Mouse (Mus musculus) G1E (cell line): ENCODE data around the gene Otud1. TPM values are rescaled to one million over a fixed set of nuclear protein-coding genes. Genes with fewer than 3 reads are reported as not detected.

Source experiments
- ATAC-seq: 2 replicates; pipeline ENCODE4 v1.8.0; 2016; ENCODE audit warnings: mild to moderate bottlenecking; ENCODE audit not compliant: insufficient number of reproducible peaks, poor library complexity, low FRiP score, severe bottlenecking; ENCODE audit errors: extremely low read depth
- DNase-seq: peaks from one replicate; pipeline ENCODE4 v3.0.0; 2012; ENCODE audit warnings: low spot score
- H3K27me3 ChIP-seq: 2 replicates; pipeline ENCODE4 v1.6.1; 2012; ENCODE audit warnings: mild to moderate bottlenecking, low read length, inconsistent platforms; ENCODE audit not compliant: insufficient read depth
- H3K36me3 ChIP-seq: replicated peaks from 2 replicates; pipeline ENCODE3; 2012; ENCODE audit warnings: mild to moderate bottlenecking, inconsistent platforms
- H3K4me1 ChIP-seq: 2 replicates; pipeline ENCODE4 v1.6.1; 2012; ENCODE audit warnings: low read depth, low read length, inconsistent platforms, mixed read lengths; ENCODE audit not compliant: insufficient read depth
- H3K4me3 ChIP-seq: 2 replicates; pipeline ENCODE4 v1.5.1; 2012; ENCODE audit warnings: low read depth, mild to moderate bottlenecking, inconsistent platforms, low read length, moderate library complexity, mixed read lengths
- H3K9me3 ChIP-seq: replicated peaks from 2 replicates; pipeline ENCODE4 v1.6.1; 2012; ENCODE audit warnings: inconsistent platforms
- CTCF ChIP-seq: IDR thresholded peaks from 2 replicates; pipeline ENCODE4 v1.5.1; 2012; ENCODE audit warnings: low read depth, low read length, inconsistent platforms, mixed read lengths
- GATA1 ChIP-seq: IDR thresholded peaks from 2 replicates; pipeline ENCODE4 v1.6.1; 2012; ENCODE audit warnings: borderline replicate concordance, low read length, inconsistent platforms, mixed read lengths
- GATA2 ChIP-seq: IDR thresholded peaks from 2 replicates; pipeline ENCODE4 v1.6.1; 2012; ENCODE audit warnings: low read depth, low read length, inconsistent platforms, borderline replicate concordance
- POLR2AphosphoS5 ChIP-seq: IDR thresholded peaks from 2 replicates; pipeline ENCODE4 v1.6.1; 2012; ENCODE audit warnings: low read depth, low read length, inconsistent platforms; ENCODE audit not compliant: insufficient replicate concordance
- TAL1 ChIP-seq: conservative IDR thresholded peaks from 2 replicates; pipeline ENCODE4 v1.6.1; 2012; ENCODE audit warnings: low read depth, low read length, inconsistent platforms, mixed read lengths
- polyA plus RNA-seq: library from polyadenylated mRNA; stranded (reverse); fragments of >175 nt; gene quantifications from 2 replicates; pipeline ENCODE4 v1.2.3, GENCODE M21; 2012
- total RNA-seq, 2 experiments: library from RNA; stranded (forward) in 1 of 2; stranded (reverse) in 1 of 2; fragments of 200-1000 nt in 1 of 2; fragments of >200 nt in 1 of 2; fragmentation: Nextera tagmentation in 1 of 2; gene quantifications; 2 replicates each; pipeline ENCODE4 v1.2.3; 2014 to 2017

The Otud1 gene
- total and polyA plus RNA-seq, 3 experiments: 0.05 TPM; not detected in 2

GRCm38 (mm10) chr2:19630544-19630943 is 27.0 kb upstream of the Otud1 start:
- Histone ChIP-seq H3K27me3 (no peaks in the 10 kb centered on the region), H3K4me1 (no peaks in the 10 kb centered on the region), H3K9me3 (no peaks in the 10 kb centered on the region), H3K4me3 (no peak overlapping the region), H3K36me3 (no peaks in the 10 kb centered on the region)
- DNase-seq (no peak), ATAC-seq (no peak)
- no peak for TF ChIP-seq POLR2AphosphoS5
- no peak for TF ChIP-seq GATA1
- TF ChIP-seq GATA2: no peak
- no peak for TF ChIP-seq CTCF
- no peak for TF ChIP-seq TAL1

GRCm38 (mm10) chr2:19633406-19633920 is 24.1 kb upstream of the Otud1 start:
- DNase-seq (no peak), ATAC-seq (no peak)
- Histone ChIP-seq H3K36me3 (no peaks in the 10 kb centered on the region), H3K27me3 (no peaks in the 10 kb centered on the region), H3K9me3 (no peaks in the 10 kb centered on the region), H3K4me1 (no peaks in the 10 kb centered on the region), H3K4me3 (no peak overlapping the region)
- no peak for TF ChIP-seq TAL1
- no peak for TF ChIP-seq GATA1

GRCm38 (mm10) chr2:19645182-19645581 is 12.4 kb upstream of the Otud1 start:
- no peaks in the 10 kb centered on the region for H3K27me3 ChIP-seq
- H3K4me3 ChIP-seq: no peak overlapping the region
- TF ChIP-seq GATA2: no peak
- no peak for TF ChIP-seq TAL1
- TF ChIP-seq POLR2AphosphoS5: no peak
- TF ChIP-seq CTCF: no peak
- no peak for TF ChIP-seq GATA1
- H3K4me1 ChIP-seq: no peaks in the 10 kb centered on the region
- no peaks in the 10 kb centered on the region for H3K36me3 ChIP-seq
- no peak for DNase-seq
- H3K9me3 ChIP-seq: no peaks in the 10 kb centered on the region
- no peak for ATAC-seq

- Histone ChIP-seq H3K36me3 (no peaks in the 10 kb centered on the region), H3K4me1 (no peaks in the 10 kb centered on the region), H3K4me3 (no peak overlapping the region), H3K9me3 (no peaks in the 10 kb centered on the region), H3K27me3 (no peaks in the 10 kb centered on the region)
- no peak for DNase-seq
- ATAC-seq: no peak
- TF ChIP-seq GATA1: no peak
- no peak for TF ChIP-seq TAL1
- TF ChIP-seq GATA2: no peak
- TF ChIP-seq CTCF: no peak
- no peak for TF ChIP-seq POLR2AphosphoS5
These were observed 11.4 kb upstream of the Otud1 start for GRCm38 (mm10) chr2:19646144-19646543.

GRCm38 (mm10) chr2:19646910-19647309 is 10.6 kb upstream of the Otud1 start:
- TF ChIP-seq GATA2: no peak
- no peak for TF ChIP-seq POLR2AphosphoS5
- TF ChIP-seq GATA1: no peak
- no peak for TF ChIP-seq TAL1
- no peak for TF ChIP-seq CTCF
- H3K4me1 ChIP-seq: no peaks in the 10 kb centered on the region
- H3K4me3 ChIP-seq: no peak overlapping the region
- H3K9me3 ChIP-seq: no peaks in the 10 kb centered on the region
- H3K36me3 ChIP-seq: no peaks in the 10 kb centered on the region
- ATAC-seq (no peak), DNase-seq (no peak)
- no peaks in the 10 kb centered on the region for H3K27me3 ChIP-seq

- ATAC-seq (no peak), DNase-seq (no peak)
- Histone ChIP-seq H3K4me1 (no peaks in the 10 kb centered on the region), H3K4me3 (no peak overlapping the region), H3K36me3 (no peaks in the 10 kb centered on the region), H3K9me3 (peaks cover 20% of the 10 kb centered on the region), H3K27me3 (peaks cover 3% of the 10 kb centered on the region; the same call in 1 of the 2 replicates)
- TF ChIP-seq GATA2: no peak
- TF ChIP-seq CTCF: no peak
- TF ChIP-seq POLR2AphosphoS5: no peak
- no peak for TF ChIP-seq GATA1
- TF ChIP-seq TAL1: no peak
These were observed 1.1 kb upstream of the Otud1 start for GRCm38 (mm10) chr2:19656436-19656835.
